Mouse (Mus musculus): ENCODE data around the gene Vcp.

DNA sequence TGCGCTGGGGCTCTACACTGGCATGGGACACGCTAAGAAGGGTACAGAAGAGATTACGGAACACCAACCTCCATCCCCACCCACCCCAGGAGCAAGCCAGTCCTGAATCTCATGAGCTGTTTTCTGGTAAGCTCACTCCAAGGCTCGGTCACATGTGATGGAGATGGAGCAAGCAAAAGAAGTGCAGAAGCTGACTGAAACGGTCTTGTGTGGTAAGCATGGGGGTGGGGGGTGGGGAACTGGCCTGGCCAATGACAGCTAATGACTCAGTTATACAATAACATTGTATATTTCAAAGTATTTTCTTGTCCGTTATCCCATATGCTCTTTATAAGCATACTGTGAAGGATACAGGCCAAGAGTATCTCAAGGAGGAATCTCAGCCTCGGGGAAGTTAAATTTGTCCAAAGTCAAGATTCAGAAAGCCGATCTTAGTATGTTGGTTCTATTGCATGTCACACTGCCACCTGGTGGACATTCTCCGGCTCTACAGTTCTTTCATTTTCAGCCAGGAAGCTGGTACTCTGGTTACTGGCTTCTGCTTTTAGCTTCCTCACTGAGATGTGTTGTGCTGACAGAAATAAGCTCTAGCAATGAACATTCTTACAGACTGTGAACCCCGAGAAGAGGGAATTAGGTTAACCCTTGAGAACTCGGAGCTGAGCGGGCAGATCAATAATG lies 35.1 kb downstream of the Vcp start:
- TF ChIP-seq MAX (IDR thresholded peaks at IDR 0.05; ENCODE audit: low read length) = no peak
- no peak for TF ChIP-seq EP300 (IDR thresholded peaks at IDR 0.05; ENCODE audit: low read length)
